Mouse (Mus musculus): Measurements from ENCODE around the gene Kcnn3. TPM values are rescaled to one million over a fixed set of nuclear protein-coding genes. Genes with fewer than 3 reads are reported as not detected.
A peak's percentile ranks its signal among the peaks of the same experiment; 100 is the strongest.

The Kcnn3 gene
- total RNA-seq, 2 experiments from 2014 or later: 4.2 to 4.4 TPM

GRCm38 (mm10) chr3:89520618-89521502 lies 896 bp downstream of the Kcnn3 start:
- DNase-seq (ENCODE audit: low spot score): peak; percentile 28

GRCm38 (mm10) chr3:89521503-89521854 lies 1.5 kb downstream of the Kcnn3 start:
- DNase-seq (ENCODE audit: low spot score): no peak

- peak; percentile 26 for DNase-seq (ENCODE audit: low spot score)
Measured at GRCm38 (mm10) chr3:89522450-89523128, 2.6 kb downstream of the Kcnn3 start.

- DNase-seq (ENCODE audit: low spot score): no peak
Measured at GRCm38 (mm10) chr3:89526298-89527090, 6.5 kb downstream of the Kcnn3 start.

GRCm38 (mm10) chr3:89529796-89530195 lies 9.8 kb downstream of the Kcnn3 start:
- no peak for DNase-seq (ENCODE audit: low spot score)

- DNase-seq (ENCODE audit: low spot score): peak; percentile 48
Measured at GRCm38 (mm10) chr3:89534566-89535097, 14.7 kb downstream of the Kcnn3 start.

- no peak for DNase-seq (ENCODE audit: low spot score)
Measured at GRCm38 (mm10) chr3:89535147-89535546, 15.2 kb downstream of the Kcnn3 start.

GRCm38 (mm10) chr3:89539036-89539739 lies 19.2 kb downstream of the Kcnn3 start:
- DNase-seq (ENCODE audit: low spot score): no peak

GRCm38 (mm10) chr3:89539740-89540370 lies 19.9 kb downstream of the Kcnn3 start:
- DNase-seq (ENCODE audit: low spot score): no peak

- DNase-seq (ENCODE audit: low spot score): no peak
Measured at GRCm38 (mm10) chr3:89540371-89540743, 20.4 kb downstream of the Kcnn3 start.

GRCm38 (mm10) chr3:89546951-89547350 lies 27.0 kb downstream of the Kcnn3 start:
- DNase-seq (ENCODE audit: low spot score): no peak

- DNase-seq (ENCODE audit: low spot score): no peak
Measured at GRCm38 (mm10) chr3:89548805-89549204, 28.8 kb downstream of the Kcnn3 start.

GRCm38 (mm10) chr3:89549488-89549887 lies 29.5 kb downstream of the Kcnn3 start:
- DNase-seq (ENCODE audit: low spot score): no peak

GRCm38 (mm10) chr3:89551880-89552279 lies 31.9 kb downstream of the Kcnn3 start:
- no peak for DNase-seq (ENCODE audit: low spot score)

GRCm38 (mm10) chr3:89553432-89553831 lies 33.5 kb downstream of the Kcnn3 start:
- DNase-seq (ENCODE audit: low spot score): no peak

- no peak for DNase-seq (ENCODE audit: low spot score)
Measured at GRCm38 (mm10) chr3:89553946-89554345, 34.0 kb downstream of the Kcnn3 start.

GRCm38 (mm10) chr3:89554587-89554986 lies 34.6 kb downstream of the Kcnn3 start:
- no peak for DNase-seq (ENCODE audit: low spot score)

- no peak for DNase-seq (ENCODE audit: low spot score)
Measured at GRCm38 (mm10) chr3:89557811-89558210, 37.8 kb downstream of the Kcnn3 start.

- DNase-seq (ENCODE audit: low spot score): no peak
Measured at GRCm38 (mm10) chr3:89558972-89559910, 39.3 kb downstream of the Kcnn3 start.

Measured in gastrocnemius, adult 18-20 months (tissue).